Mouse (Mus musculus) limb, embryonic 11.5 days (tissue): ENCODE results near the gene Gm42957. TPM values are rescaled to one million over a fixed set of nuclear protein-coding genes. Genes with fewer than 3 reads are reported as not detected.

Experiments
- ATAC-seq: fragments of 200-750 bp; cut with Nextera tagmentation; 2 replicates; pipeline ENCODE4 v1.8.0; 2017; ENCODE audit warnings: low read depth; ENCODE audit not compliant: insufficient number of reproducible peaks, low FRiP score, low TSS enrichment
- DNase-seq: peaks from one replicate; pipeline ENCODE4 v3.0.0-alpha.2; 2015; ENCODE audit warnings: low spot score
- H3K27ac ChIP-seq: fragments of 300-500 bp; sonication (generic); replicated peaks from 2 replicates; pipeline ENCODE4 v1.5.1; 2014; ENCODE audit warnings: low read depth, mild to moderate bottlenecking, low read length
- H3K27me3 ChIP-seq: fragments of 300-500 bp; sonication (generic); 2 replicates; pipeline ENCODE4 v1.6.1; 2014; ENCODE audit warnings: mild to moderate bottlenecking, low read length, mixed read lengths; ENCODE audit not compliant: control insufficient read depth, insufficient read depth
- H3K36me3 ChIP-seq: fragments of 300-500 bp; sonication (generic); 2 replicates; pipeline ENCODE4 v1.6.1; 2014; ENCODE audit warnings: mild to moderate bottlenecking, low read length, moderate library complexity, mixed read lengths; ENCODE audit not compliant: control insufficient read depth, insufficient read depth
- H3K4me1 ChIP-seq: fragments of 300-500 bp; sonication (generic); 2 replicates; pipeline ENCODE4 v1.6.1; 2014; ENCODE audit warnings: low read length, mixed read lengths; ENCODE audit not compliant: control insufficient read depth, insufficient read depth
- H3K4me2 ChIP-seq: fragments of 300-500 bp; sonication (generic); 2 replicates; pipeline ENCODE4 v1.6.1; 2014; ENCODE audit warnings: low read depth, mild to moderate bottlenecking, moderate library complexity; ENCODE audit not compliant: severe bottlenecking
- H3K4me3 ChIP-seq: fragments of 300-500 bp; sonication (generic); 2 replicates; pipeline ENCODE4 v1.5.1; 2014; ENCODE audit warnings: low read depth, low read length
- H3K9ac ChIP-seq: fragments of 300-500 bp; sonication (generic); 2 replicates; pipeline ENCODE4 v1.6.1; 2014; ENCODE audit warnings: mild to moderate bottlenecking, low read length
- H3K9me3 ChIP-seq: fragments of 300-500 bp; sonication (generic); 2 replicates; pipeline ENCODE4 v1.6.1; 2016; ENCODE audit warnings: low read length; ENCODE audit not compliant: control insufficient read depth
- WGBS: fragments of 180-500 bp; shearing (Covaris S2); extraction: QIAGEN DNeasy Blood & Tissue Kit; methylation state at CpG from one replicate; pipeline ENCODE4 v1.1.7; 2014; 5-methylcytosine and 5-hydroxymethylcytosine counted together
- polyA plus RNA-seq: library from polyadenylated mRNA; unstranded; fragments of >200 nt; fragmentation: Nextera tagmentation; extraction: Ambion mirVana; gene quantifications from 2 replicates; pipeline ENCODE4 v1.2.1, GENCODE M21; 2014

Gene Gm42957
- polyA plus RNA-seq, 1 experiment from 2014 or later: 0.11 TPM

DNA sequence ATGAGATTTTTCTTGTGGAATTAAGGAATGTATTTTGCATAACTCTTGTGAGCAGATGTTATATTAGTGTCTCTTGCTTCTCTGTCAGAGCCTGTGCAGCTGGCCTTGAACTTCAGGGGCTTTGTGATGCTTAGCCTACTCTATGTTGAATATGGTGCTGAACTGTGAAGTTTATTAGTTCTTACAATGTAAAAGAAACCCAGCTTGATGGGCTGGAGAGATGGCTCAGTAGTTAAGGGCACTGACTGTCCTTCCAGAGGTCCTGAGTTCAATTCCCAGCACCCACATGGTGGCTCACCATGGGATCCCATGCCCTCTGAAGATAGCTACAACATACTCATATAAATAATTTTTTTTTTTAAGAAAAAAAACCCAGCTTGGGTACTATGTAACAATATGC, 3.2 kb upstream of the Gm42957 start:
- no peaks in the 10 kb centered on the region for H3K27me3 ChIP-seq
- ATAC-seq (no peak), DNase-seq (no peak)
- H3K27ac ChIP-seq: no peak overlapping the region
- no peak overlapping the region for H3K4me2 ChIP-seq
- no peak overlapping the region for H3K9ac ChIP-seq
- no peak overlapping the region for H3K4me3 ChIP-seq
- peaks cover 2% of the 10 kb centered on the region; the same call in 1 of the 2 replicates for H3K9me3 ChIP-seq
- peaks cover 10% of the 10 kb centered on the region; the same call in 1 of the 2 replicates for H3K4me1 ChIP-seq
- H3K36me3 ChIP-seq: peaks cover 7% of the 10 kb centered on the region; the same call in 1 of the 2 replicates

DNA sequence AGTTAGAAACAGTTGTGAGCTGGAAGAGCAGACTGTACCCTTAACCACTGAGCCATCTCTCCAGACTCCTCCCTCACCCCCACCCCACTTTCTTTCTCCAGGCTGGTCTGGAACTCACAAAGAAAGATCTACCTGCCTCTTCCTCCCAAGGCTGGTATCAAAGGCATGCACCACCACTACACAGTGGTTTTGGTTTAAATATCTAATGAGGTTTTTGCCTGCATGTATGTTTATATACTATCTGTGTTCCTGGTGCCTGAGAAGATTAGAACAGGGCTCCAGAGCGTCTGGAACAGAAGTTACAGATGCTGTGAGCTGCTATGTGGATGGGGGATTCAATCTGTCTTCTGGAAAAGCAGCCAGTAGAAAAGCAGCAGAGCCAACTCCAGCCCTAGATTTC, 1.3 kb upstream of the Gm42957 start:
- H3K4me1 ChIP-seq: peaks cover 10% of the 10 kb centered on the region; the same call in 1 of the 2 replicates
- DNase-seq (no peak), ATAC-seq (no peak)
- H3K4me2 ChIP-seq: no peak overlapping the region
- no peak overlapping the region for H3K4me3 ChIP-seq
- 63% methylated on average over 1 of the region's 1 CpGs for WGBS
- no peak overlapping the region for H3K9ac ChIP-seq
- H3K27me3 ChIP-seq: no peaks in the 10 kb centered on the region
- H3K9me3 ChIP-seq: peaks cover 2% of the 10 kb centered on the region; the same call in 1 of the 2 replicates
- peaks cover 11% of the 10 kb centered on the region; the same call in 1 of the 2 replicates for H3K36me3 ChIP-seq
- no peak overlapping the region for H3K27ac ChIP-seq

DNA sequence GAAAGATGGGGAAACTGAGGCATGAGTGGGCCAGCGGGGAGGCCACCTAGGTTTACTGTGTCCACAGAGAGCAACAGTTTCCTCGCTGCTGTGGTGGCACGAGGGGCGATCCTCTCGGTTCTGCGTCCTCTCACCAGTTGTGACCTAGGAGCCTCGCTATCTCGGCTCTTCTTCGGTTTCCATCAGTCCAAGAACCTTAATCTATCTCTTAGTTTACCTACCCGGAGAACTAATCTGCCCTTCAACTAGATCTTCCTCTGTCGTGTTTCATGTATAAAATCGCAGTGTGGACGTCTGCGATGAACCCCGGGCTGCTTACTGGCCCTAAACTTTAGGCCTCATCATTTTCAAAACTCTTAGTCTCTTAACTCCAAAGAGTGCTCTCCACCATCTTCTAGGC, 632 bp downstream of the Gm42957 start:
- DNase-seq (no peak), ATAC-seq (no peak)
- H3K36me3 ChIP-seq: peaks cover 13% of the 10 kb centered on the region; the same call in 1 of the 2 replicates

DNA sequence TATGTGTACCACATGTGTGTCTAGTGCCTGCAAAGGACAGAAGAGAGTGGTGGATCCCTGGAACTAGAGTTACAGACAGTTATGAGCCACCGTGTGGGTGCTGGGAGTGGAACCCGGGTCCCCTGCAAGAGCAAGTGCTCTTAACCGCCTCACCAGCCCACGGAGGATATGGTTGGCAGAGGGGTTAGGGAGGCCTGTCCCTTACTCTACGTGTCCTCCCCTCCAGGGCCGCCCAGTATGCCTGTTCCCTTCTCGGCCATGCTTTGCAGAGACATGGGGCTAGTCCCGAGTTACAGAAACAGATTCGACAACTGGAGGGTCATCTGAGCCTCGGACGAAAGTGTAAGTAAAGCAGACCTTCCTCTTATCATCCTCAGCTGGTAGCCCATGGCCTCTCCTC, 1.2 kb downstream of the Gm42957 start:
- peak; percentile 22 for DNase-seq
- no peak overlapping the region; the same call in 1 of the 2 replicates for H3K27ac ChIP-seq
- peak overlapping the region; percentile 95; the same call in 1 of the 2 replicates for H3K9ac ChIP-seq

More for the DNA sequence above, 632 bp downstream of the Gm42957 start:
- Histone ChIP-seq H3K4me2 (peak overlapping the region; percentile 81), H3K27me3 (no peaks in the 10 kb centered on the region), H3K4me1 (peaks cover 6% of the 10 kb centered on the region; the same call in 1 of the 2 replicates), H3K4me3 (peak overlapping the region; percentile 95), H3K27ac (peak overlapping the region; percentile 73; the same call in 1 of the 2 replicates), H3K9ac (peak overlapping the region; percentile 95), H3K9me3 (peaks cover 2% of the 10 kb centered on the region; the same call in 1 of the 2 replicates)
- 11% methylated on average over 15 of the region's 15 CpGs for WGBS

DNA sequence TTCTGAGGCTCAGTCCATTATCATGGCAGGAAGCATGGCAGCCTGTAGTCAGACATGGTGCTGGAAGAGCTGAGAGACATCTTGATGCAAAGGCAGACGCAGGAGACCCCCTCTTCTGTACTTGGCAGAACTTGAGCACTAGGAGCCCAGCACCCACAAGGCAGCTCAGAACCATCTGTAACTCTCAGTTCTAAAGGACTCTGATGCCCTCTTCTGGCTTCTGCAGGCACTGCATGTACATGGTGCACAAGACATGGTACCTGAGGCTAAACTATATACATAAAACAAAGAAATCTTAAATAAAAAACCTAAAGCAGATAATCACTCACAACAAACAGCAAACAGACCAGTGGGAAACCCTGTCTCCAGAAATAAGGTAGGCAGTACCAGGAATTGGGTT, 3.9 kb downstream of the Gm42957 start:
- H3K36me3 ChIP-seq: peaks cover 6% of the 10 kb centered on the region; the same call in 1 of the 2 replicates

More for the DNA sequence above, 1.2 kb downstream of the Gm42957 start:
- peak overlapping the region; percentile 95 for H3K4me3 ChIP-seq
- ATAC-seq: no peak
- 0 out of 2 replicates have a peak, but pooled peaks cover 3% of the 10 kb centered on the region for H3K4me1 ChIP-seq
- WGBS: 69% methylated on average over 11 of the region's 11 CpGs
- peaks cover 13% of the 10 kb centered on the region; the same call in 1 of the 2 replicates for H3K36me3 ChIP-seq
- peak overlapping the region; percentile 81 for H3K4me2 ChIP-seq
- peaks cover 2% of the 10 kb centered on the region; the same call in 1 of the 2 replicates for H3K9me3 ChIP-seq
- no peaks in the 10 kb centered on the region for H3K27me3 ChIP-seq

DNA sequence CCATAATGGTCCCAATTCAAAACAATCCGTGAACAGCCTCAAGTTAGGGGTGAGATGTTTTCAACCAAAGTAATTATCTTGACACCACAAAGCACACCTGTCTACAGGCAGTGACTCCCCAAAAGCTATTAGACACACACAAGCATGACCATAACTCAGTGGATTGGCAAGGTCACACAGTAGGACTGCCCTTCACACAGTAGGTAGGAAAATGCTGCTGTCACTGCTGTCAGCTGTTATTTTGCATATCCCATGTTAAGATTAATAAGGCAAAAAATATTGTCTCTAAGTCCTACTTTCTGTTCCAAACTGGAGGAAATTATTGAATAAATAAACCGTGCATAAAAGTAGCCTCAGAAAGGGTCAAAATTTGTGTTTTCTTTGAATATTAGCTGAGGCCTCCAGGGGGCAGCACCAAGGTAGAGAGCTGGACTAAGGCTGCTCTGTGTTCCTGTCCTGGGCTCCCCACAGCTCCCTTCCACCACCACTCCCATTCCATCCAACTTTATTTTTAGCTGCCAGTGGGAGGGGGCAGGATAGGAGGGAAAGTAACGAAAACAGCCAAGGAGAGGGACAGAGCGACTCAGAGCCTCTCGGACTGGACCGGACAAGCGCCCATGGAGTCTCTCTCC, 9.9 kb downstream of the Gm42957 start, which contains the start of gene Itga10:
Gene Itga10, plus strand, starts transcription at position 567 of the 632 bp plus-strand sequence.
- H3K36me3 ChIP-seq: no peaks in the 10 kb centered on the region

More for the DNA sequence above, 3.9 kb downstream of the Gm42957 start:
- Histone ChIP-seq H3K4me1 (0 out of 2 replicates have a peak, but pooled peaks cover 3% of the 10 kb centered on the region), H3K4me2 (no peak overlapping the region), H3K9ac (no peak overlapping the region), H3K4me3 (no peak overlapping the region), H3K27ac (no peak overlapping the region), H3K27me3 (no peaks in the 10 kb centered on the region), H3K9me3 (no peaks in the 10 kb centered on the region)
- DNase-seq (peak; percentile 71), ATAC-seq (no peak)
- WGBS: 62% methylated on average over 1 of the region's 1 CpGs

DNA sequence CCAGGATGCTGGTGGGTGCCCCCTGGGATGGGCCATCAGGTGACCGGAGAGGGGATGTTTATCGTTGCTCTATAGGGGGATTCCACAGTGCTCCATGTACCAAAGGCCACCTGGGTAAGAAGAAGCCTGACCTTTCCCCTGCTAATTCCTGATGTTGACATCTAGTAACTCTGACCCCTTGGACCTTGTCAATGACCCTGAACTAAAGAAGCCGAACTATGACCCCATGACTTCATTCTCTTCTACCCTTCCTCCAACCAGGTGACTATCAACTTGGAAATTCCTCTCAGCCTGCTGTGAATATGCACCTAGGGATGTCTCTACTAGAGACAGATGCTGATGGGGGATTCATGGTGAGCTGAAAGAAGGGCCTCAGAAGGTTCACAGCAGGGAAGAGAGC, 12.1 kb downstream of the Gm42957 start:
- H3K36me3 ChIP-seq: no peaks in the 10 kb centered on the region
- 89% methylated on average over 3 of the region's 3 CpGs for WGBS
- H3K9me3 ChIP-seq: no peaks in the 10 kb centered on the region
- no peak overlapping the region for H3K4me3 ChIP-seq
- DNase-seq: no peak
- H3K9ac ChIP-seq: no peak overlapping the region
- no peak for ATAC-seq
- no peaks in the 10 kb centered on the region for H3K4me1 ChIP-seq
- H3K27ac ChIP-seq: no peak overlapping the region
- no peaks in the 10 kb centered on the region for H3K27me3 ChIP-seq
- H3K4me2 ChIP-seq: no peak overlapping the region

More for the DNA sequence above, 9.9 kb downstream of the Gm42957 start, which contains the start of gene Itga10:
- no peaks in the 10 kb centered on the region for H3K27me3 ChIP-seq
- no peak within 1 kb of the TSS for H3K4me3 ChIP-seq
- DNase-seq (peak; percentile 56), ATAC-seq (no peak)
- no peak within 1 kb of the TSS for H3K27ac ChIP-seq
- H3K4me2 ChIP-seq: no peak within 1 kb of the TSS
- H3K4me1 ChIP-seq: no peaks in the 10 kb centered on the region
- H3K9me3 ChIP-seq: no peaks in the 10 kb centered on the region
- H3K9ac ChIP-seq: no peak within 1 kb of the TSS
- WGBS: 74% methylated on average over 7 of the region's 7 CpGs

DNA sequence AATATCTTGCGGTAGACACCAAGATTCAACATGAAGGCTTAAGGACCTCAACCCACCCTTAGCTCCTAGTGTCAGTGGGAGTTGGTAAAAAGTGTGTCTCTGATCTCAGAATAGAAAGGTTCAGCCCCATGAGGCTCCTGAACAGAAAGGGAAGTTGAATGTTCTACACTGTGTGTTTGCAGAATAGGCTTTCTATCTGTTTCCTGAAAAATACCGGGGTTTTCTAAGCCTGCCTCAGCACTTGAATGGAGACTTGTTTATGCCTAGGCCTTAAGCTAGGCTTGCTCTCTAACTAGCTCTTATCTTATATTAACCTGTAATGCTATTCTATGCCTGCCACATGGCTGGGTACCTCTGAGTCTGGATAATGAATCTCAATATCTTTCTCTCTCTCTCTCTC, 25.6 kb downstream of the Gm42957 start:
- no peak overlapping the region for H3K27ac ChIP-seq

More for the DNA sequence above, 25.6 kb downstream of the Gm42957 start:
- Histone ChIP-seq H3K9me3 (no peaks in the 10 kb centered on the region), H3K27me3 (no peaks in the 10 kb centered on the region), H3K4me2 (no peak overlapping the region), H3K4me1 (no peaks in the 10 kb centered on the region), H3K9ac (no peak overlapping the region), H3K4me3 (no peak overlapping the region), H3K36me3 (no peaks in the 10 kb centered on the region)
- DNase-seq: no peak
- no peak for ATAC-seq
- WGBS: 87% methylated on average over 2 of the region's 2 CpGs
